Mouse (Mus musculus) cerebellum, postnatal 25 days (tissue): Measurements from ENCODE around the gene Rpa1.
A peak's percentile ranks its signal among the peaks of the same experiment; 100 is the strongest.

Experiments
- DNase-seq, 2 experiments: peaks; one replicate each; pipeline ENCODE4 v3.0.0; 2021; ENCODE audit warnings: mixed read lengths in 2 of 2

Gene Rpa1

DNA sequence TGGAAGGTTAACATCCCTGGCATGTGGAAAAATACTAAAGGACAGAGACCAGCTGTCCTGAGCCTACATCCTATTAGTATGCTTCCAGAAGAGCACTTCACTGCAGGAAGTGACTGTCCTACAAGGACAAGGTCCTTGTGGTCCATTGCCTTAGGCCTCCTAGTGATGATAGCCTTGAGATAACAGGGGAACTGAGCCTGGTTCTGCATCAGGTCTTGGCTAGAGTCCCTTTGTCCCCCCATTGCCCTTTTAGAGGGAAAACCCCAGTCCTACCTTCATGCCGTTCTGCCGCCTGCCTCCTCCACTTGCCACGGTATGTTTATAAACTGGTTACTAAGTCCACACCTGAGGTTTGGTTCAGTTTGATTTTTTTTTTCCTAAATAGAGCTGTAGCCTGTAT, 85.9 kb downstream of the Rpa1 start:
- no peak for DNase-seq

- DNase-seq: no peak
Observed at GRCm38 (mm10) chr11:75261730-75262129, 86.4 kb downstream of the Rpa1 start.

DNA sequence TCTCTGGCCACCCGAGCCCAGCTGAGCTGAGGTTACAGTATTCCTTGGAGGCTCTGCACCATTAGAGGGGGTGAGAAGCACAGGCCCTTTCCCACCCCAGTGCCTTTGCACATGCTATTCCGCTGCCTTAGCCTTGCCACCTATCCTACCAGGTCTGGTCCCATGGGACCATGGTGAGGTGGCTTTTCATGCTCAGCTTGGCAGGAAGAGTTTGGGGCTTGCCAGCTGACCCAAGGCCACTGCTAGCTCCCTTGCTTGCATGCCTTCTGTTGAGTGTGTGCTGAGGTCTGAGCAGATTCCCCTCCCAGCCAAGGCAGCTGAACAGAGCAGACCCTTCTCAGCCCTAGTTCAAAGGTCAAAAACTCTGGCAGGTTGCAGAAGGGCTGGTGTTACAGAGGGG, 87.1 kb downstream of the Rpa1 start:
- DNase-seq: peak in 1 of 2 experiments; percentile 22

DNA sequence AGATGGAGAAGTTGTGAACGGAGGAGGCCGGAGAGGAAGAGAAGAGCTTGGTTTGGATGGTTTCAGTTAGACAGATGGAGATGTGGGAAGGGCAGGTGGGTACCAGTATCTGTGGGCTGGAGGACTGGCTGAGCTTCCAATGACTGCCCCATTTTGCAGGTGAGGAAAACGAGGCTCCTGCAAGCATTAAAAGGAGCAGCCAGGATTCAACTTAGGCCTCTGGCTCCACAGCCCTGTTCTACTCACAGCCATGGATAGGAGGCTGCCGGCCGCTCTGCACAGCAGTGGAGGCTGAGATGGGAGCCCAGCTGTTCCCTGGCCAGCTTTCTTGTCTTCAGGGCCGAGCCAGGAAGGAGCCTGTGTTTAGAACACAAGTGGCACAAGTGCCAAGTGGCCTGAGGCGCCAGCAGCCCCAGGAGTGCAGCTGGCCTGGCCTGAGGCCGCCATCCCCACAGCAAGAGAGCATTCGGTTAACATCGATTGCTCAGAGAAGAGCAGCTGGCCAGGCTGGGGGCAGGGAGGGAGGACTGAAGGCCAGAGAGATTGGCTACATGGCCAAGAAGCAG, 88.0 kb downstream of the Rpa1 start:
- peak; percentile 53 to 62 for DNase-seq

- peak; percentile 81 to 91 for DNase-seq
Observed at GRCm38 (mm10) chr11:75259416-75259815, 88.7 kb downstream of the Rpa1 start.

DNA sequence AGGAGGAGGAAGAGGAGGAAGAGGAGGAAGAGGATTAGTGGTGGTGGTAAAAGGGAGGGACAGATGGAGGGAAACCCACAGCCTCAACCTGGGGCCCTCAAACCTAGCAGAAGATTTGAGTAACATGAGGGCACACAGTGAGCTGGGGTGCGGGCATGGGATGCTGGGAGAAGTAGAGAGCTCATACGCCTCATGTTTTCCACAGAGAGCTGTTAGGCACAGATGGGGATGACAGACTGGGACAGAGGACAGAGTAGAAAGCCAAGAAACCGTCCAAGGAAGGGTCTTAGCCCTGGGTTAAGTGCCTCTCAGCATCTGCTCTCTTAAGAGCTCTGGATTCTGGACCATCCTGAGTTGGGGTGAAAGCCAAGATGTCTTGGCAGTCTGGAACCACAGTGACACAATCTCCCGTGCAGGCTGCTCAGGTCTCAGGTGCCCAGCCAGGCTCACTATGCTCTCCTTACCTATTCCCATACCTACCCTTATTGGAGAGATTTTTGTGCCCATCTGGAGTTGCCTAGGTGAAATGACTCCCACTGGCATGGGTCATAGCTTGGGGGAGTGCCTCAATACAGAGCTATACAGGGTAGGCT, 91.0 kb downstream of the Rpa1 start:
- DNase-seq: peak; percentile 61 to 62

GRCm38 (mm10) chr11:75255330-75255729, 92.8 kb downstream of the Rpa1 start:
- no peak for DNase-seq

DNA sequence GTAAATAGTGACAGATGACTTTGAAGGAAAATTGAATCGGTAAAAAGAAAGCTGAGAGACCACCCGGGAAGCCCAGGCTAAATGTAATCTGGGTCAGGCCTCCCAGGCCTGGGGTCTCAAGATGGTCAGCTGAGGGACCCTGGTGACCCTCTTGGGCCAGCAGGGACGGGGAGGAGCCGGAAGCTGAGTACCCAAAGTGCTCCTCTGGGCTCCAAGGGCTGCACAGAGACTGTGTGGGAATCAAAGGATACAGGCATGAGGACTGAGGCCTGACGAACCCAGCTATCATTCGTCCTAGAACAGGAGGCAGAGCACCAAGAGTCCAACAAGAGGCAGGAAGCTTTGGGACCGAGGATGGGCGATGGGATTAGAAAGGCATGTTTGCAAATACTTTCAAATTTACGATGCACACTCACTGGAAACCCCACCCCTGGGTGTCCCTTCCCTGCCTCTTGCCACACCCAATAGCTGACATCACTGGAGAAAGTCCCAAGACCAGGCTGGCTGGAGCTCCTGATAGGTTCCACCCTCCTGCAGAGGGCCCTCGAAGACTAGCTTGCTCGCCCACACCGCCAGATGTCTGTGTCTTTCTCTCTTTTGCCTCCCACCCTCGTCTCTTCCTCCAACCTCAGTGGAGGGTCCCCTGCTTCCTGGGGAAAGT, 93.7 kb downstream of the Rpa1 start:
- peak in 1 of 2 experiments; percentile 14 for DNase-seq

DNA sequence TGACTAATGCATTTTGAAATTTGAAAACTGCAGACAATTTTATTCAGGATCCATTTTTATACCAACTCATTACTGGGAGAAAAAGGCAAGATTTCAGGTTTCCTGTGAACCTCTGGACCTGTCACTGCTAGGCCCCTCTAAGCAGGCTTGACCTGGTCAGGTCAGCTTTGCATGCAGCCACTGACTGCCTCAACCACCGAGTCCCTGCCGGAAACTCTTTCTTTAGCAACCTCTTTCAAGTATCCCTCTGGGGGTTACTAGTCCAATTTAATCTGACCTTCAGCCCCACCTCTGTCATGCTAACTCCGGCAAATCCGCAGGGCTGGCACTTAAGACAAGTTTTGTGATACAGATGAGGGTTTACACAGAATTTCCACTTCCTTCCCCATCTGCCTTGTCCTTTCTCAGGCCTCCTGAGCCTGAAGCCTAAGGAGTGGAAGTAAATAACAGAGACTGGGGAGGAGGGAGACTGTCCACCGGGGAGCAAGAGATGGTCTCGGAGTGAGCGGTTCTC, 96.5 kb downstream of the Rpa1 start:
- DNase-seq: no peak

DNA sequence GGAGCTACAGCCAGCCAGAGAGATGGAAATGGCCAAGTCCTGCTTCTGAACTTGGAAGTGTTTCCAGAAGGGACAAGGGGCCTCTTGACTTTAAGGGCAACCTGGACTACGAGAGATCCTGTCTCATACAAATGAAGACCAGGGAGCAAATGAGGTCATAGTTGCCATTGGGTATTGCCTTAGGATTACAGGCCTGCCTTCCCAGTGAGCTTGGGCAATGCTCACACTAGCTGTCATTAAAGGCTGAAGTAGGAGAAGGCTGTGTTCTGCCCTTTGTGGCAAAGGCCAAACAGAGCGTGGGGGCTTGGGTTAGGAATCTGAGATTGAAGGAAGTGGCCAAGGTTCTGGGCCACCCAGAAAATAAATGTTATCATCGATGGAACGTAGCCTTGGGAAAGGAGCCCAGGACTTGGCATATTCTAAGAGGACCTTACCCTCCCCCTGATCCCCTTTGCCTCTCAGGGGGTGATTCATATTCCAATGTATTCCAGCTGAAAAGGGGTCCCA, 97.1 kb downstream of the Rpa1 start:
- peak in 1 of 2 experiments; percentile 37 for DNase-seq

- peak in 1 of 2 experiments; percentile 11 for DNase-seq
Observed at GRCm38 (mm10) chr11:75249588-75249987, 98.5 kb downstream of the Rpa1 start.
